Mouse (Mus musculus) myocyte (in vitro differentiated cells): ENCODE data around the gene Kif18a.

Experiments used
- MYOG ChIP-seq, 3 experiments: IDR thresholded peaks; one replicate each; pipeline ENCODE4 v1.6.1; 2011; ENCODE audit warnings: control low read depth in 2 of 3, low read depth in 2 of 3, mild to moderate bottlenecking in 2 of 3; ENCODE audit not compliant: insufficient read length in 2 of 3, control insufficient read depth in 1 of 3, insufficient read depth in 1 of 3
- POLR2A ChIP-seq: IDR thresholded peaks from one replicate; pipeline ENCODE4 v1.6.1; 2011; ENCODE audit warnings: low read depth, mild to moderate bottlenecking, control low read depth, moderate library complexity; ENCODE audit not compliant: insufficient read length

- TF ChIP-seq POLR2A (no peak), MYOG (IDR thresholded peaks at IDR 0.05; ENCODE audit: control insufficient read depth in 1 of 3, insufficient read depth in 1 of 3, insufficient read length in 2 of 3, low read depth in 2 of 3) (no peak)
These were observed 302 bp upstream of the Kif18a start for GRCm38 (mm10) chr2:109280272-109280599.
